Mouse (Mus musculus) G1E (cell line): ENCODE data around the gene Ggact. TPM values are rescaled to one million over a fixed set of nuclear protein-coding genes. Genes with fewer than 3 reads are reported as not detected.

ENCODE experiments used
- ATAC-seq: 2 replicates; pipeline ENCODE4 v1.8.0; 2016; ENCODE audit warnings: mild to moderate bottlenecking; ENCODE audit not compliant: insufficient number of reproducible peaks, poor library complexity, low FRiP score, severe bottlenecking; ENCODE audit errors: extremely low read depth
- DNase-seq: peaks from one replicate; pipeline ENCODE4 v3.0.0; 2012; ENCODE audit warnings: low spot score
- H3K27me3 ChIP-seq: 2 replicates; pipeline ENCODE4 v1.6.1; 2012; ENCODE audit warnings: mild to moderate bottlenecking, low read length, inconsistent platforms; ENCODE audit not compliant: insufficient read depth
- H3K36me3 ChIP-seq: replicated peaks from 2 replicates; pipeline ENCODE3; 2012; ENCODE audit warnings: mild to moderate bottlenecking, inconsistent platforms
- H3K4me1 ChIP-seq: 2 replicates; pipeline ENCODE4 v1.6.1; 2012; ENCODE audit warnings: low read depth, low read length, inconsistent platforms, mixed read lengths; ENCODE audit not compliant: insufficient read depth
- H3K4me3 ChIP-seq: 2 replicates; pipeline ENCODE4 v1.5.1; 2012; ENCODE audit warnings: low read depth, mild to moderate bottlenecking, inconsistent platforms, low read length, moderate library complexity, mixed read lengths
- H3K9me3 ChIP-seq: replicated peaks from 2 replicates; pipeline ENCODE4 v1.6.1; 2012; ENCODE audit warnings: inconsistent platforms
- CTCF ChIP-seq: IDR thresholded peaks from 2 replicates; pipeline ENCODE4 v1.5.1; 2012; ENCODE audit warnings: low read depth, low read length, inconsistent platforms, mixed read lengths
- GATA1 ChIP-seq: IDR thresholded peaks from 2 replicates; pipeline ENCODE4 v1.6.1; 2012; ENCODE audit warnings: borderline replicate concordance, low read length, inconsistent platforms, mixed read lengths
- GATA2 ChIP-seq: IDR thresholded peaks from 2 replicates; pipeline ENCODE4 v1.6.1; 2012; ENCODE audit warnings: low read depth, low read length, inconsistent platforms, borderline replicate concordance
- POLR2AphosphoS5 ChIP-seq: IDR thresholded peaks from 2 replicates; pipeline ENCODE4 v1.6.1; 2012; ENCODE audit warnings: low read depth, low read length, inconsistent platforms; ENCODE audit not compliant: insufficient replicate concordance
- TAL1 ChIP-seq: conservative IDR thresholded peaks from 2 replicates; pipeline ENCODE4 v1.6.1; 2012; ENCODE audit warnings: low read depth, low read length, inconsistent platforms, mixed read lengths
- polyA plus RNA-seq: library from polyadenylated mRNA; stranded (reverse); fragments of >175 nt; gene quantifications from 2 replicates; pipeline ENCODE4 v1.2.3, GENCODE M21; 2012
- total RNA-seq, 2 experiments: library from RNA; stranded (forward) in 1 of 2; stranded (reverse) in 1 of 2; fragments of 200-1000 nt in 1 of 2; fragments of >200 nt in 1 of 2; fragmentation: Nextera tagmentation in 1 of 2; gene quantifications; 2 replicates each; pipeline ENCODE4 v1.2.3; 2014 to 2017

Gene Ggact
- total RNA-seq (2014; fragmentation: Nextera tagmentation) (73.2 and 74.6 TPM in 2 replicates), total RNA-seq (2017) (70.2 and 80.0 TPM in 2 replicates), polyA plus RNA-seq (20.2 and 26.5 TPM in 2 replicates)

DNA sequence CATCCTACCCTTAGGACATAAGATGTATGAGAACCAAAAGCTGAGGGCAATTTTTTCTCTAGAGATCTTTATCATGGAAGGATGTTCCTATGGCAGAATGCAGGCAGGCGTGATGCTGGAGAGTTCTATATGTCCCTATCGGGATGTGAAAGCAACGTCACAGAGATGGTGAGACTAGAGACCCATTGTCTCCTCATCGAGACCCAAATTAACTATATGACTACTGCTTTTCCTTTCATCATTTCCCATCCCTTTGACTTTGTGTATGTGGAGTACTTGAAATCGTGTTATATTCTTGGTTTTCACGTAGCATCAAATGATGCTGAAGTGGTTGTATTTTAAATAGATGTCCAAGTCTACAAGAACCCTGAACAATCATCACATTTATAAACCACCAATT, at the start of gene Ggact:
Ggact (minus strand) TSS at position 101 of the 400 bp plus-strand sequence.
- Histone ChIP-seq H3K9me3 (no peaks in the 10 kb centered on the region), H3K4me3 (peak within 1 kb of the TSS; percentile 79), H3K4me1 (peaks cover 26% of the 10 kb centered on the region), H3K36me3 (peaks cover 23% of the 10 kb centered on the region), H3K27me3 (no peaks in the 10 kb centered on the region)
- ATAC-seq (no peak), DNase-seq (no peak)
- no peak for TF ChIP-seq POLR2AphosphoS5
- no peak for TF ChIP-seq CTCF
- TF ChIP-seq GATA2: no peak
- no peak for TF ChIP-seq GATA1
- TF ChIP-seq TAL1: no peak

DNA sequence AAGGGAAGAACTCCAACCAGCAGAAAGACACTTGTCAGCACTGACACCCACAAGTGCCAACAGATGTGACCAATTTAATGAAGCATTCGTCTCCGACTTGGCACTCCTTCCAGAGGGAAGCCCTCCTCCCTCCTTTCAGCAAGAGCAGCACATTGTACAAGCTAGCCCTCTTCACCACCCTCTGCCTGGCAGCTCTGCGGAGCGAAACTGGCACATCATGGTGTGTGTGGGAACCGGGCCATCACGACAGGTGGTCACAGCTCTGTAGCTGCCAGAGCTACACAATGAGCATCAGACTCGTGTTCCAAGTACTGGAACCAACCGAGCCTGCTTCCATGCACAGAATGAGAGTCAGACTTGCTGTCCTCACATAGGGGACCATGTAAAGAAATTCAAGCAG, 44.4 kb upstream of the Ggact start:
- H3K4me1 ChIP-seq: no peaks in the 10 kb centered on the region
- peaks cover 21% of the 10 kb centered on the region for H3K36me3 ChIP-seq
- H3K4me3 ChIP-seq: no peak overlapping the region
- ATAC-seq (no peak), DNase-seq (no peak)
- TF ChIP-seq POLR2AphosphoS5 (no peak; the same call in 1 of the 2 replicates), GATA2 (no peak), GATA1 (no peak), CTCF (no peak), TAL1 (no peak)
- no peaks in the 10 kb centered on the region for H3K9me3 ChIP-seq
- no peaks in the 10 kb centered on the region for H3K27me3 ChIP-seq

DNA sequence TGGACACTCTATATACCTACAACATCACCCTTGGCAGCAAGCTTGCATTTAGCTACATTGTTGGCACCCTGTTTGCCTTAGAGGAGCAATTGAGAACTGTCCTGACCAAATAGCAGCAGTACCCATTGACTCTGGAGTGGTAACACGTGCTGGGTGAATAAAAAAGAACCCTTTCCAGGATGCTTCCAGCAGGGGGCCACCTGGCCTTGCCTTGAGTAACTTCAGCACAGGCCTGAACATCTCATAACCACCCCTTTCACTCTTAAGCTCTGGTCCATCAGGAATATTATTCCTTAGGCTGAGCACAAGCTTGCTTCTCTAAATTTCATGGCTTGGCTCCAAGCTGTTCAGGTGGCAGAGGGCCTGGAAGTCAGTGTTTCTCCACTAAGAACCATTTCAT, 39.8 kb upstream of the Ggact start:
- H3K36me3 ChIP-seq: peaks cover 27% of the 10 kb centered on the region
- no peaks in the 10 kb centered on the region for H3K27me3 ChIP-seq
- ATAC-seq (peak; percentile 74), DNase-seq (no peak)
- no peak overlapping the region for H3K4me3 ChIP-seq
- H3K9me3 ChIP-seq: no peaks in the 10 kb centered on the region
- H3K4me1 ChIP-seq: no peaks in the 10 kb centered on the region
- TF ChIP-seq GATA1 (no peak), CTCF (peak; percentile 38; the same call in 1 of the 2 replicates)

DNA sequence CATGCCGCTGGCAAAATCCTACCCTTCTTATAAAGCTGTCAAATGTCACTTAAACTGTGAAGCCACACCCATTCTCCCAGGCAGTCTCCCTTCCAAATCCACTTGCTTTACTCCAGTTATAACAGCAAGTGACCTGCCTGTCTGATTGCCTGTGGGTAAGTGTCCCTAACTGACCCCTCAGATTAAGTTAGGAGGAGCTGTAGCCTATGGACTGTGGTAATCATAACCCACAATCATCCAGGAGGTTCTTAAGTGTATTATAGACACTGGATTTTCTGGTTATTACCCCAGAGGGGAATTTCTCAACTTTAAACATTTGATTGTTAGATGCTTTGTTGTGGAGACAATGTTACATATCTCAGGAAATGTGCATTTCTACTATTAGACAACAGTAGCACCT, 39.0 kb upstream of the Ggact start:
- H3K4me3 ChIP-seq: no peak overlapping the region
- no peak for ATAC-seq
- H3K4me1 ChIP-seq: no peaks in the 10 kb centered on the region
- TF ChIP-seq POLR2AphosphoS5 (no peak), GATA1 (no peak), GATA2 (no peak), TAL1 (no peak), CTCF (no peak)
- H3K27me3 ChIP-seq: no peaks in the 10 kb centered on the region
- no peak for DNase-seq
- H3K9me3 ChIP-seq: no peaks in the 10 kb centered on the region
- H3K36me3 ChIP-seq: peaks cover 24% of the 10 kb centered on the region

DNA sequence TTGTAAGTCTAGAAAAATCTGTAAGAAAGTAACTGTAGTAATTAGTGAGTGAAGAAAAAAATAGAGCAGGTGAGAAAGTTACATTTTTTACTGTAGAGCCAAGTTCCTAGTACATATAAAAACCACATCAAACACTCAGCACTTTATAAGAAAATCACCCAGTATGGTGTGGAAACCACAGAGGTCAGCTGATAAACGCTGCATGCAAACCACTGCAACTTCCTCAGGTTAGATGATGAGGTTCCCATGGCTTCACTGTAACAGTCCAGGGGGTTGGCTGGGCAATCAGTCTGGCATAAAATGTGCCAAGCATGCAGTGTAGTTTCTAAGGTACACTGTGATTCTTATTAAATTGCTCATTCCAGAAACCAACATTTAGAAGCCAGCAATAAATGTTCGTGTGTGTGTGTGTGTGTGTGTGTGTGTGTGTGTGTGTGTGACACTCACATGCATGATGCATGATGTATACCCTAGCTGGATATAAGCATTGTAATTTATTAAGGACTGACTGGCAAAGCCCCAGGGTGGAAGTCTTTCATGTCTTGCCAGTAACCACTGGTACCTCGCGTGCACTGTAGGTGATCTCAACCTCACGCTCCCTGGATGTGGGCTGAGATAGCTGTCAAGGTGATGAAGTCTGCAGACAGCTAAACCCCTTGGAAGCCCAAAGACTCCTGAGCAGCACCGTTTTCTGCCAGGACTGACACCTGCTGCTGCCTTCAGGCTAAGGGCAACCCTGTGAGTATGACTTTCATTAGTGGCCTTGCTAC, 38.3 kb upstream of the Ggact start:
- no peaks in the 10 kb centered on the region for H3K9me3 ChIP-seq
- no peak for ATAC-seq
- no peaks in the 10 kb centered on the region for H3K27me3 ChIP-seq
- no peak overlapping the region for H3K4me3 ChIP-seq
- TF ChIP-seq CTCF (no peak), POLR2AphosphoS5 (no peak), GATA1 (no peak), GATA2 (no peak), TAL1 (no peak)
- no peak for DNase-seq
- no peaks in the 10 kb centered on the region for H3K4me1 ChIP-seq
- H3K36me3 ChIP-seq: peaks cover 24% of the 10 kb centered on the region

DNA sequence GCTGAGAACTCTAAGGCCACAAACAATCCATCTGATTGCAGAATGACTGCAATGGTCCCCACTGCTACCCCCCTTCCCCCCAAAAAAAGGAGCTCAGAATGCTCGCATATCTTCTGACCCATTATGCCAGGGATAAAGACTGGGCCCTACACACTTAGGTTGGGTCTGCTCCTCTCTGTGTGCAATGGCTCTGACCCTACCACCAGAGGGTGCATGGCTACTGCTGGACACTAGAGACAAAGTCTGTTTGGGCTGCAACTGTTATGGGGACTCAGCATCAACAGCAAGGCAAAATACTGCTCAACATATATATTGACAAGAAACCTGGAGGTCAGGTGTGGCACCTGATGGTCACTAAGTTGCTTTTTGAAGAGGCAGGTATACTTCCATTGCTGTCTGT, 37.4 kb upstream of the Ggact start:
- H3K4me3 ChIP-seq: no peak overlapping the region
- no peaks in the 10 kb centered on the region for H3K27me3 ChIP-seq
- TF ChIP-seq POLR2AphosphoS5 (no peak), GATA1 (no peak), CTCF (no peak; the same call in 1 of the 2 replicates), TAL1 (no peak), GATA2 (no peak)
- peaks cover 30% of the 10 kb centered on the region for H3K36me3 ChIP-seq
- H3K9me3 ChIP-seq: no peaks in the 10 kb centered on the region
- ATAC-seq (no peak; the same call in 1 of the 2 replicates), DNase-seq (no peak)
- H3K4me1 ChIP-seq: no peaks in the 10 kb centered on the region

DNA sequence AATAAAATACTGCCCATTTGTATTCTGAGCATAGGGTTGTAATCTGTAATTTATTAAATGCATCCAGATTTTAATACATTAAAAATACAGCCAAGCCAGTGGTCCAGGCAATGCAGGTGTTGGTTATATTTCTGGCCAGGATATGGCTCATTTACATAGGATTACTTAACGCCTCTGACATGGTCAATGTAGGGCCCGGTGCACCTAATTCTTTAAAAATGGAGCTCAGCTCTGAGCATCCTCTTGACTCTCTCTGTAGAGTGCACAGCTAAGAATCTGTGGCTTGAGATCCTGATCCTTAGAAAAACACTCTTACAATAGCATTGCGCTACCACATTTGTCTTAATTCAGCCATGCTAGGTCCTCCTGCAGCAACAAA, 29.9 kb upstream of the Ggact start:
- no peak for TF ChIP-seq GATA2
- TF ChIP-seq GATA1: no peak
- TF ChIP-seq TAL1: no peak
- TF ChIP-seq CTCF: no peak
- TF ChIP-seq POLR2AphosphoS5: no peak
- H3K9me3 ChIP-seq: no peaks in the 10 kb centered on the region
- ATAC-seq (no peak), DNase-seq (no peak)
- H3K27me3 ChIP-seq: no peaks in the 10 kb centered on the region
- H3K36me3 ChIP-seq: peaks cover 32% of the 10 kb centered on the region
- no peak overlapping the region for H3K4me3 ChIP-seq
- no peaks in the 10 kb centered on the region for H3K4me1 ChIP-seq
